Mouse (Mus musculus): Measurements from ENCODE around the gene Chil1. TPM values are rescaled to one million over a fixed set of nuclear protein-coding genes. Genes with fewer than 3 reads are reported as not detected.

The Chil1 gene
- total RNA-seq, 4 experiments from 2014 or later: 0.24 to 2.7 (median 1.3) TPM

DNA sequence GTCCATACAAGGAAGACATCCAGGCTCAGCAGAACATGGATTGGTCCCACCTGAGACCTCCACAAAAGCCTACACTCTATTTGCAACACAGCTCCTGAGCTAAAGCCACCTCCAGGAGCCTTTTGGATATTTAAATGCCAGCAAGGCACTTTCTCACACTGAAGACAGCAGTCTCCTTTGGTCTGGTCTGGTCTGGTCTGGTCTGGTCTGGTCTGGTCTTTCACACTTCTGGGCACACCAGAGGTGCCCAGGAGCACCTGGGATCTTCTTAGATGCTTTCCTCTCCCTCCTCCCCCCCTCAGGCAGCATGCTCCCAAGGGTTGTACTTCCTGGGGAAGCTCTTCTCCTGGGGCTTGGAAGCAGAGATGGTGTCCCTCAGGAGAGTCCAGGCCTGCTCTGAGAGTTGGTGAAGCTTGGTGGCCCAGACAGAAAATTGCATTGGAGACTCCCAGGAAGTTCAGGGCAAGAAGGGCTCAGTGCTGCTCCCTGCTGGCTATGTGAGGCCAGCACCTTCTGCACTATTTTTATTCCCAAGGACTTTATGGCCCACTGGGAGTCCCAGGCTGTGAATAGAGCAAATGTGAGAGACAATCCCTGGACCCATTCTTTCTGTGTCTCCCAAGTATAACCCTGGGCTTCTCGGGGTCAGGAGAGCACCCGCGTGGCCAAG is 19.9 kb downstream of the Chil1 start:
- peak in 1 of 2 experiments; percentile 63 for DNase-seq (ENCODE audit: low spot score in 2 of 2)

DNA sequence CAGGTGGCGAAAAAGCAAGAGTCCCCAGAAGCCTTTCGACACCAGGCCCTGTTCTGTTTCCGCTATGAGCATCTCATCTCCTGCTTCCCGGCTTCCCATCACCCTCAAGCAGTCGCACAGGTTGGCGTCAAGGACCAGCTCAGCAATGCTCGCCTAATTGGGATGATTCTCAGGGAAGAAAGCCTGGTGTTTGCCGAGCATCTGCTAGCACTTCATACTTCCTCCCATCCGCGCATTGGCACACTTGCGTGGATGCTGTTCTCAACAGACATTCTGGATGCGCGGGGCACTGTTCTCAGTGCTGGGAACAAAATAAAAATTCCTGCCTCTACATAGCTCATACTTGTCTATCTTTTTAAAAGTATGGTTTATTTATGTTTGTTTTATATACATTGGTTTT is 22.3 kb downstream of the Chil1 start:
- DNase-seq (ENCODE audit: low spot score in 2 of 2): no peak

DNA sequence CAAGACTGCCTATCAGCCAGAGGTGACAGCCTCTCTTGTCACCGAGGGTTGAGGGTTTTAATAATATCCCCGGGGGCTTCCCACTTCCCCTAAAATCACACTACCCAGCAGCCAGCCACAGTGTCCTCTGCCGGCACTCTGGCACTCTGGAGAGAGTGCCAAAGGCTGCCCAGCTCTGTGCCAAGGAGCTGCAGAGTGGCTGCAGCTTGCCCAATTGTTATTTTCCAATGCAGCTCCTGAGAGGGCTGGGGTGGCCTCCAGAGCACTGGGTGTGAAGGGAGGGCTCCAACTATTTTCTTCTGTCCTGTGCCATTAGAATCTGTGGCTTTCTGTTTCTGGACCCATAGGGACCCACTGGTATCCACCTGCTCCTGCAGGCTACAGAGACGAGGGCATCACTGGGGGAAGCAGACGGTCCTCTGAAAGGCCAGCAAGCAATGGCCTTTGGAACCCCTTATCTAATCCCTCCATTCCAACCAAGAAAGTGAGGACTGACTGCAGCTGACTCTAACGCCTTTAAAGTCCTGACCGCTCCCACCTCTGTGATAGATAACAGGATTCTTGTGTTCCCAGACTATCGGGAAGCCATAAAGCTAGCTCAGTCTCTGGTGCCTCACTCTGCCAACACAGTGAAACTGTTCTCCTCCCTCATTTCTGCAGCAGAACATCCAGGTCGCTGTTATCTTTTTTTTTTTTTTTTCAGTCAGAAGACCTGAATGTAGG is 23.5 kb downstream of the Chil1 start:
- DNase-seq (ENCODE audit: low spot score in 2 of 2): no peak

DNA sequence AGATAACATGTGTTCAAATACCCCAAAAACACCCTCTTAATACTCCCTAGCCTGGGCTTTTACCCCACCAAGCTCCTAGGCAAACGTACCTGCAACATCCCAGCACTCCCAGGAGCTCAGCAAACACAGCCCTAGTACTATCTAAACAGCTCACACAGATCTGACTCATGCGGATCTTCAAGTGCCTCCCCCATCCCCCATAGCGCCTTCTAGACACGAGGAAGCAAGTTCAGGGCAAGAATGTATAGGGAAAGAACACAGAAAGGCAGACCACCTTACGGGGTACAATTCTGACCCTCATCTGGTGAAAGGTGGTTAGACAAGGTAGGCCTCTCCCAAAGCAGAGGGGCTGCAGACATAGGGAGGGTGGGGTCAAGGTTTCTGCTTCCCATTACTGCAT is 24.1 kb downstream of the Chil1 start:
- DNase-seq (ENCODE audit: low spot score in 2 of 2): no peak

DNA sequence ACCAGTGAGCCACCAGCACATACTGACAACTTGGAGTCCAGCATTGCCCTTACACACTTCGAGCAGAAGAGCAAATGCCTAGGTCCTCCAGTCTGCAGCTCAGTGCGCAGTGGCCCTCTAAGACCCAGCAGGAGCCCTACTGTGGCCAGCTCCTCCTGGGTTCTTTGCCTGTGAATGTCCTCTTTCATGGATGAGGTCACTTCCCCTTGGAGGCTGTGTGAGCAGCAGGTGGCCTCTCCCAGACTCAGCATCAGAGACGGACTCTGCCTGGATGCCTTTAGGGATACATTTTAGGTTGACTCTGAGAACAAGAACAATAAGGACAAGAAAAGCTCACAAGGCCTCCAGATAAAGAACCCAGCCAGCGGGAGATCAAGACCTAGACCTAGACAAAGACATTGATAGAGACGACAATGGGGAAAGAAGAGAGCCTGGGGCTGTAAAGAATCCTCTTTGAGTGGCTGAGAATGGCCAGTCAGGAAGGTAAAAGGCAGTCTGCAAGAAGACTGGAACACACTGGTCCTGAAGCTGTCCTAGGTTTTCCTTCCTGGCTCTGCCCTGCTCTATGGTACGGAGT is 28.3 kb downstream of the Chil1 start:
- no peak for DNase-seq (ENCODE audit: low spot score in 2 of 2)

DNA sequence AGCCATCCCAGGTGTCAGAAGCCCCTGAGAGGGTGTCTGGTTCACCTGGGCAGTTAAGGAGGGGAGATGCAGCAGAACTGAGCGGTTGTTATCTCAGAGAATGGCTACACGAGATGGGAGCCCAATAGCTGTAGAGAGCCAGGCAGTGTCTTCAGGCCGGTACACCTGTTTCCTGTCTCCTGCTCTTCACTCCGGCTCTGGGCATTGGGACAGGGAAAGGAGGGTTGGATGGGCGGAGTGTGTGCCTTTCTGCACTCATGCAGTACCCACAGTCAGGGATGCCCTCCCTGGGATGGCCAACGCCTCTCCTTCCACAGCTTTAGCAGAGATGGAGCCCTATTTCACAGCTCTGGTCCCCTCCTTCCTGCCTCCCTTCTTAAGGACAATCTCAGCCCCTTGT is 29.1 kb downstream of the Chil1 start:
- DNase-seq (ENCODE audit: low spot score in 2 of 2): no peak

DNA sequence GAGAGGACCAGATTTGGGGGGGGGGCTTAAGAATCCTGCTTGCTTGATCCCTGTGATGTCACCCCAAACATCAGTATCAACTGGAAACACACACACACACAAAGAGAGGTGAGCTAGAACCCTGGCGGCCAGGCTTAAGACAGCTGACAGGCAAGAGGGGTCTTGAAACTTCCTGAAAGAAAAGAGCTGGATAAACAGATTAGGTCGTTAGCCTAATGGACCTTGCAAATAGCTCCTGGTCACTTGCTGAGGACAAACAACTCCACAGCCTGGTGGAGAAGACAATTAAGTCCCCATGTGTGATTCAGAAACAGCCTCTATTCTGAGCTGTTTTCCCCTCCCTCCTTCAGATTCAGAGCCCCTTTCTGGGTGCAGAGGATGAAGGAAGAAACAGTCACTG is 29.7 kb downstream of the Chil1 start:
- no peak for DNase-seq (ENCODE audit: low spot score in 2 of 2)

DNA sequence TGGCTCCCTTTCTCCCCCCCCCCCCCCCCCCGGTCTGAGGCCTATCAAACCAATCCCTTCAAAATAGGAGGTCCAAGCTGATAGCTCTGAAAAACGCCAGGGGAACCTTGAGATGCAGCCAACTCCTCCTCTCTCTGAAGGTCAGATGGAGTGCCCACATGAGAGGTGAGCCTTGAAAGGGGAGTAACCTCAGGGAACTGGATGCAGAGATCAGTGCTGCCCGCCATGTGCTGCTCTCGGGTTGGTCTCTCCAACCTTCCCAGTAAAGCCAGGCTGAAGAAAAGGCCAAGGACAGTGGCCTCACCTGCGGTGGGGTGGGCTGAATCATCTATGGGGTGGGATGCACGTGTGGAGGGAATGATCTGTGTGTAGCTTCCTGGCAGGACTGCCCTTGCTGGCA is 30.4 kb downstream of the Chil1 start:
- DNase-seq (ENCODE audit: low spot score in 2 of 2): no peak

DNA sequence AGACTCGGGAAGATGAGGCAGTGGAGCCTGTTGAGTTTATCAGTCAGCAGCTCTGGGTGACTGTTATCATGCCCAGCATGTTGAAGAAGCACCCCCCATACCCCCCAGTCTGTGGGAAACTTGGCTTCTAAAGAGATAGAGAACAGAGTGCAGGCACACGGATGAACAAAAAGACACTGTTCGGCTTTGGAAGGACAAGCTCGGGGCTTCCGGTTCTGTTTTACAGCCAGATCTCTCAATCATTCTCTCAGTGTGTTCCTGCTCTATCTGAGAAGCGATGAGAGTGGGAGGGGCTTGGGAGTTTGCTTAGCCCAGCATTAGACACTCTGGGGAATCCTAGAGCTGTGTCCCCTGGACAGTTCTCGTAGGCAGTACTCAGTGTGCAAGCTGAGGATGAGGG is 31.4 kb downstream of the Chil1 start:
- DNase-seq (ENCODE audit: low spot score in 2 of 2): no peak

DNA sequence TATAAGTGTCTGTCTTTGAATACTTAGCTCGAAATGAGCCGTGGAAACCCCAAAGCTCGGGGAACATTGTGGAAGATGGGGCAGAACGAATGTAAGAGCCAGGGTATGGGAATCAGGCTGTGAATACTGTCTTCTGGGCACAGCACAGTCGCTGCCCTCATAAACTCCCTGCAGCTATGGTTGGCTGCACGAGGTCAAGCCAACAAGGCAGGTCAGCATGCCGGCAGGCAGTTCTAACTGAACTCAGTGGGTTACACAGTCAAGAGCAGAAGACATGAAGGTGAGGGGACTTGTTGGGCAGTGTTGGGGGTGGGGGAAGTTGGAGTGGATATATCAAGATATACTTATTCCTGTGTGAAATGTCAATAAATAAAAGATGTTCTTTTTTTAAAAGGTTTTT is 33.1 kb downstream of the Chil1 start:
- DNase-seq (ENCODE audit: low spot score in 2 of 2): no peak

DNA sequence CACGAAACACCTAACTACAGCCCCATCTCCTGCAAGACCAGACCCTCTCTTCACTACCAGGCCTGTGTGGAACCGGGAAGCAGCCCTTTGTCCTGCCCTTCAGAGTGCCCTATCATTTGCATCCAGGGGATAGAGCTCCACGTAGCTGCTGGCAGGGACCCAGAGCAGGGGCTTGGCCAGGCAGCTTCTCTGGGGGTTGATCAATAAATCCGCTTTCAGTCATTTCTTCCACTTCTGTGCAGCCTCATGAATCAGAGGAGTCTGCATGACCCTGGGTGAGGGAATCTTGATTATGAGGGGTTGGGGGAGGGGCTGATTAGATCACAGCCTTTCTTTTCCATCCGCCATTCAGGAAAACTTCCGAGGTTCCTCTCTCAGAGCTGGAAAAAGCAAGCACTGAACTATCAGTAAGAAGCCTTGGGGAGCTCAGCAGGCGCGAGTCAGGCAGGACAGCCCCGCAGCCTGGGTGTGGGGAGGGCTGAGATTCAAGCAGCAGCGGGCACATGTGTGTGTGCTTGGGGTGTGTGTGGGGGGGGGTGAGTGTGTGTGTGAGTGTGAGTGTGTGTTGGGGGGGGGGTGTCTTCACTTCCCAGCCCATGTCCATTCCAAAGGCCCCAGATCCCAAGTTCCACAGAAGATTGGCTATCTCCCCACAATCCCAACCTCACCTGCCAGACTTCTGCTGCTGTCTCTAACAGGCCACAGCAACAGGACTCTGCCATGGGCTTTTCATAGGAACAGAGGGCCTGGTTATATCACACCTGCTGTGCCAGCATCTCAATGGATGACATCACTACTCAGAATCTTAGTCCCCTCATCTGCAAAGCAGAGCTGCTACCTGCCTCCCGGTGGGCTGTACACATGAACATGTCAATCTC is 34.0 kb downstream of the Chil1 start:
- no peak for DNase-seq (ENCODE audit: low spot score in 2 of 2)

DNA sequence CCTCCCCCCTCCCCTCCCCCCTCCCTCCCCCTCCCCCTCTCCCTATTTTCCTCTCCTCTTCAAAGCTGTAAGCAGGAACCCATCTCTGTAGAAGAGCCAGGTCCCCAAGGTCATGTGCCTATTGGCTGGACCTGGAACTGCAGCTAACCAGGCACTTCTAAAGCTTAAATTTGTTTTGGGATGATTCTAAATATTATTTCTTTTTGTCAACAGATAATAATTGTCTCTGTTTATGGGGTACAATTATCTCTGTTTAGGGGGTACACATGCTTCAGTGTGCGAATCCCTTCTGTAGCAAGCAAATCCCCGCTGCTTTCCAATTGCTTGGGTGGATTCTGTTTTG is 34.6 kb downstream of the Chil1 start:
- DNase-seq (ENCODE audit: low spot score in 2 of 2): no peak

DNA sequence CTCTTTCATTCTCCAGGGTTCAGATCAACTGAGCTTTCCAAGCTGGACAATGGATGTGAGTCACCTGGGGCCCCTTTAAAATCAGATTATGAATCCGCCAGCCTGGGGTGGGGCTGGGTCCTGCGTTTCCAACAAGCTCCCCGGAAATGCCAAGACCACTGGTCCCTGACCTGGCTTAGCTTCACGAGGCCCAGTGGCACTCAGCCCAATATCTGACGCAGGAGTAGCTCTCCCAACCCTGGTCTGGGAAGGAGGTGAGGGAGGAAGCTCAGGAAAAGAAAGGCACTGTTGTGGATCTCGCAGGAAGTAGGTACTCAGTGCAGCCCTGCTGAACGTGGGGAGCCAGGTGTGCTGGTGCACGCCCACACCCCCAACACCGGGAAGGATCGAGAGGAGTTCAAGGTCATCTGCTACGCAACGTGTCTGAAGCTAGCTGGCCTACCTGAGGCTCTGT is 35.1 kb downstream of the Chil1 start:
- no peak for DNase-seq (ENCODE audit: low spot score in 2 of 2)

DNA sequence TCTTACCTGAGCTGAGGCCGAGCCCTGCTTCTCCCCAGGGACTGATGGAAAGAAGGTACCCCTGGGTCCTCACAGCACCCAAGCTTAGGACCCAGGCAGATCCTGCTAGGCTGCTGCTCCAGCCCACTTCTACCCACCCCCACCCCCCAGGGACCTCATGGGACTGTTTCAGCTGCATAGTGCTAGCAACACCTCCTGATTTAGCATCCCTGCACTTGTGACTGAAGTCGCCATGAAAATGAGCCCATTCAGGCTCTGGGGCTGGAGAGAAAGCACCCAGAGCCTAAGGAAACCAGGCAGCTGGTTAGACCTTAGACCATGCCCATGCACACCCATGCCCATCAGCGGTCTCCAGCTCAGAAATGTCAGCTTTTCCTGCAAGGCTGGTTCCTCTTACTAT is 36.0 kb downstream of the Chil1 start:
- DNase-seq (ENCODE audit: low spot score in 2 of 2): no peak

DNA sequence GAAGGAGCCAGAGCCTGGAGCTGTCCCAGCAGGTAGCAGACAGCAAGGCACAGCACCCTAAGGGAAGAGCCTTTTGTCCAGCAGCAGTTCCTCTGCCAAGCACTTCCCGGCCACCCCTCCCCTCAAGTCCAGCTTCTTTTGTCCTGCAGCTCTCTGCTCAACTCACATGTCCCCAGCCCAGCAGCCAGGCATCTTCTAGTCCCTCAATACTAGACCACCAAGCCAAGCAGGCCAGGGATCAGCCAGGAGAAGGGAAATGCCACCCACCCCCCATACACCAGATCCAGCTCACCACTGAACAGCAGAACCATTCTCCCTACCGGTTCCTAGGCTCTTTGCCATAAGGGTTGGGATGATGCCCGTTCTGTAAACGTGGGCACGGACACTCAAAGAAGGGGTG is 37.6 kb downstream of the Chil1 start:
- no peak for DNase-seq (ENCODE audit: low spot score in 2 of 2)

DNA sequence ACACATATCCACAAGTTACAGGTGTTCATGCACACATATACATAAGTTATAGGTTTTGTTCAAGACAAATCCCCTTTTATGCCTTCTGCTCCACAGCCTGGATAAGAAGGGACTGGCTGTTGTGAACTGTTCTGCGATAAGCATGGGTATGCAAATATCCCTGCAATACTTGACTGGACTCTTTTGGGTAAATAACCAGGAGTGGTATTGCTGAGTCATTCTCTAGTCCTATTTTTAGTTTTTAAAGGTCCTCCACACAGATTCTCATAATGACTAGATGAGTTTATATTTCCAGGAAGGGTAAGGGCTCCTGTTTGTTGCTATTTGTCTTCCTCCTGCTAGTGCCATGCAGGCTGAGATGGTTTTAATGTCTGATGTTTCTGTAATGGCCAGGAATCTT is 39.2 kb downstream of the Chil1 start:
- no peak for DNase-seq (ENCODE audit: low spot score in 2 of 2)

DNA sequence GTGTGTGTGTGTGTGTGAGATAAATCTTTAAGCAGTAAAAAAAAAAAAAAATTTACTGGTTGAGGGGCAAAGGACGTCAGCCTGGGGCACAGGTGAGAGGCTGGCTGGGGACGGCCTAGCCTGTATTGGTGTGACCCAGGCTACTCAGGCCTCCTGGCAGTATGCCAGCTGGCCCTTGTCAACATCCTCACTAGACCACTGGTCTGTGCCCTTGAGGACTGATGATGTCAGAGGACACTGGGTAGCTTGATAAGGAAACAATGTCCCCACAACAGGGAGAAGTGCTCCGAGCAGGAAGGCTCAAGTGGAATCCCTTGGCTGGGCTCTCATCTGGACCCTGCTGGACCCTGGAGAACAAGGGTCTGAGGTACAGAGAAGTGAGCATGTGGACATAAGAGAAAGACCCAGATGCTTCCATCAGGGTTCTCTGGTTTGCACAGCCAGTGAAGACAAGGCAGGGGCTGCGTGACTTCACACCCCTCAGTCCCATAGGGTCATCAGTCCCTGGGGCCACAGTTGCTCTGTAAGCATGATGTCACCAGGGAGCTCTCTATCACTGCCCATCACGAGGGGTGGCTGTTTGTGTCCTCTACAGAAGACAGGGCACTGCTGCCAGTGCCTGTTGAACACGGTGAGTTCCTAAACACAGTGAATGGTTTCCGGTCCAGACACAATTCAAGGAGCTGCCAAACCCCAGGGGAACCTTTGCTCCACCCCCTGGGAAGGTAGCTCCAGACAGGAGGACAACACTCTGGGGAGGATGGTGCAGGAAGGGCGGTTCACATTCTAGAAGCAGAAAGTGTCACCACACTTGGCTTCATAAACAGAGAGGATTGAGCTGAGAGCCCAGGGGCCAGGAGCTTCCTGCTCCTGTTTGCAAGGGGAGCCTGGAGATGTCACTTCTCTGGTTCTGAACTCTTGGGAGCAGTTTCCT is 40.4 kb downstream of the Chil1 start:
- DNase-seq (ENCODE audit: low spot score in 2 of 2): no peak

DNA sequence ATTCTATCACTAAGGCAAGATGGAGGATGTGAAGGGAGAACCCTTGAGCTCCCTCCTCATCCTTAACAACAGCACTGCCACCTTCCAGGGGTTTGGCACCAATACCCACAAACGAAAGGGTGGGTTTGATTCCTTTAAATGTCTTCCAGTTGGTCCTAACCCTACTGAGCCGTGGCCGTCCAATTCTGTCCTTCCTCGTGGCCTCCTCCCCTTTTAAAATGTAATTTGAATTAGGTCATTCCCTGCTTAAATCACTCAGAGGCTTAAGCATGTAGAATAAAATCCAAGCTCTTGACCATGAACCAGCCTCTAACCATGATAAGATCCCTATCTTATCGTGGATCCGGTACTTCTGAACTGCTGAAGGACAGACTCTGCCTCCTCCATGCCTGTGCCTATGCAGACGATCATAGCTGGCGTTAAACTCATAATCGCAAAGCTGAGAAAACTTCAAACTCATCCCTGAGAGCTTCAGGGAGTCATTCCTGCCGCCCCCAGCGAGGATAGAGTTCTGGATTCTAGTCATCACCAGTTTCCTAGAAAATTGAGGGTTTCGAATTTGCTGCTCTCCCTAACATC is 42.8 kb downstream of the Chil1 start:
- DNase-seq (ENCODE audit: low spot score in 2 of 2): no peak

DNA sequence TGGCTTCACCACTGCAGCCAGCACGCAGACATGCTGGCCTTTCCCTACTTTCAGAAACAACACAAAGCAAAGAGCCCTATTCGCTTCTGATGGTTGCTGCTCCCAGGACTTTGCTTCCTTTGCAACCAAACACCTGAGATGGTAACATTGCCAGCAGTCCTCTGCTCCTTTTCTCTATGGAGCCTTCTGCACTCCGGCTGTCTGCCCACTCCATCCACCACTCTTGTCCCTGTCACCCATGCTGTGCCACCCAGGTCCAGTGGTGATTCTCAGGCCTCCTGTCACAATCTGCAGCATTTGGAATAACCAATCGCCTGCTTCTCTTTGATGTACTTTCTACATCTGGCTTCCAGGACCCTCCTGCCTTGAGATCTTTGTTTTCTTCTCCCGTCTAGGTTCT is 43.4 kb downstream of the Chil1 start:
- no peak for DNase-seq (ENCODE audit: low spot score in 2 of 2)

DNA sequence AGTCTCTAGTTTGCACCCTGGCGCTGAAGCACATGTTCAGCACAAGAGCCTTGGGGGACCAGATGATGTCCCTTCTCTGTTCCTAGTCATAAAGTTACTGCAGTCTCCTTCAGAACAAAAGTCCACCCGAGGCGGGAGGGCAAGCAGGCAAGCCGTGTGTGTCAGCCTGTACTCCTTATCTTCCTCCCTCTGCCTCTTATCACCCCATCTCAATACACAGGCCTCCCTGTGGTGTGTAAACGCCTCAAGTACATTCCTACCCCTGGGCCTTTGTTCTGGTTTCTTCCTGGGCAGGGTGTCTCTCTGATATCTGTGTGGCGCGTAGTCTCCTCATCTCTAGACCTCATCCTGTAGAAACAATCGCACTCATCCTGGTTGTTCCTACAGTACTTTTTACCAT is 44.8 kb downstream of the Chil1 start:
- no peak for DNase-seq (ENCODE audit: low spot score in 2 of 2)

All from gastrocnemius, adult 8-10 months (tissue).